Mouse (Mus musculus) retina, postnatal 7 days (tissue): ENCODE results near the gene Fance.
"Not testable (repeated sequence)": the region's sequence is repeated elsewhere in the genome, so short reads cannot be mapped to it uniquely, and the experiment has no call there.

Experiments
- DNase-seq: peaks from one replicate; pipeline ENCODE4 v3.0.0-alpha.2; 2012; ENCODE audit warnings: low read depth, low spot score

Fance gene

DNA sequence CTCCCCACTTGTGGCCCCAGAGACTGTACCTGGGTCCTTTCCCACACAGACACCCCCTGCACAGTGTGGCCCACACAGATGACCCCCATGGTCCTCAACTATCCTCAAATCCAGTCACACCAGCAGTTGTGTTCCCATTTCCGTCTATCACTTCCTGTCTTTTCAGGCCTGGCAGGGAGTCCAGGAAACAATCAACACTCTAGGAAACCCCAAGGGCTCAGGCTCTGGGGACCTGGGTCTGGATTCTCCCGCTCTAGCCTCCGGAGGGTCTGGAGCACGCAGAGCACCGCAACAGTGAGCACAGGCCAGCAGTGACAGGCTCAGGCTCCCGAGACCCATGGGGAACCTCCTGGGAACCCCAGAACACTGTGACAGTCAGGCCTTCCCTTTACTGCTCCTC is 34.9 kb downstream of the Fance start:
- no peak for DNase-seq

GRCm38 (mm10) chr17:28349264-28349880 is 36.1 kb downstream of the Fance start:
- DNase-seq, result no peak

DNA sequence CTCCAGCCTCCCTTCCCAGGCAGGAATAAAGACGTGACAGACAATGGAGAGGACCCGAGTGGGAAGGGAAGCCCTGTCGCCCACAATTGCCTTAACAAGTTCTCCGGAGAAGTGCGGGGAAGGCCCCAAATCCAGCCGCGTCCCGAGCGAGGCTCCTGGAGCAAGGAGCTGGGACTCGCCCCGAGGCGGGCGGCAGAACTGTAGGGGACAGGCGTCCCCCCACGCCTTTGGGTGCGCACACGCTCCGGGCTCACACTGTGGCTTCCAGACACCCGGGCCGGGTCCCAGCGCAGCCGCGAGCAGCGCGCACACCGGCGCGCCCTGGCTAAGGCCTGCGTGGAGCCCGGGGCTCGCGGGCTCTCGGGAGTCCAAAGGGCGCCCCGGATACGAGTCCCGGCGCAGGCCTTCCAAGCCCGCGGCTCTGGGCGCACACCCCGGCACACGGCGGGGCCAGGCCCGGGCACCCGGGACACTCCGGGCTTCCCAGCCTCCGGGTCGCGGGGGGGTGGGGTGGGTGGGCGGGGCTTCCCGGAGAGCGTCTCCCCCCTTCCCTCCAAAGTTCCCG is 36.7 kb downstream of the Fance start:
- no peak for DNase-seq

DNA sequence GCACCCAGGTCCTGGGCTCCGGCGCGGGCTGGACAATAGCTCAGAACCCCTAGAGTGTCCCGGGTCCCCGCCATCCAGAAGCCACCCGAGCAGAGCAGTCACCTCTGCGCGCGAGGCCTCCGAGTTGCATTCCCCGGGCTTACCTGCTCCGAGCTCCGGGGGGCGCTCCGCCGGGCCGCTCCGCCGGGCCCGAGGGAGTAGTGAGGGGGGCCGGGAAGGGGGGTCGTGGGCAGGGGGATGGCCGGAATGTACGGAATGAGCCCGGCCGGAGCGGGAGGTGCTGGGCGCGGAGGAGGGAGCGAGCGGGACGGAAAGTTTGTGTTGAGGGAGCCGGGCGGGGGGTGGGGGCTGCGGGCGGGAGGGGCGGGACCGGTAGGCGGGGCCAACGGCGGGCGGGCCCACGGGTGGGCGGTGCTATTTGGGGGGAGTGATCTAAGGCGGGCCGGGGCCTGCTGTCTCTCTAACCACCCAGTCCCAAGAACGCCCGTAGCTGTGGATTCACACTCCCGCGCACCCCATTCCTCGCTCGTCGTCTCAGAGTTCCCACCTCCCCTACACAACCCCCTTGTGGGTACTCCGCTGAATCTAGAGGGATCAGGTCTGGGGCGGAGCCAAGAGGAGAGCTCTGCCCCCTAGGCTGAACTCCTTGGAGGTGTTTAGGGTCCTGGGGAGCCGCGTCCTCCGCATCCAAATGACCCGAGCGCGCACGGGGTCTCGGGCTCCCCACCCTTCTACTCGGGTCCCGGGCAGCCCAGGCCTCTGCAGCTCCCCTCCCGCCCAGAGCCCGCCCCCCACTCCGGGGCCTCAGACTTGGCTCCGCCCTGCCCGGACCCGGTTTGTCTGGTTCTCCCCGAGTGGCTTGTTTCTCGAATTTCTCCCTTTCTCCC is 37.4 kb downstream of the Fance start, which contains the start of gene Tead3:
Gene Tead3, minus strand, starts transcription at position 352 of the 887 bp plus-strand sequence.
- peak; percentile 60 for DNase-seq

- DNase-seq, result no peak
Observed at GRCm38 (mm10) chr17:28351353-28351890, 38.1 kb downstream of the Fance start.

- no peak for DNase-seq
Observed at GRCm38 (mm10) chr17:28352018-28352417, 38.7 kb downstream of the Fance start.

- no peak for DNase-seq
Observed at GRCm38 (mm10) chr17:28355871-28356270, 42.6 kb downstream of the Fance start.

DNA sequence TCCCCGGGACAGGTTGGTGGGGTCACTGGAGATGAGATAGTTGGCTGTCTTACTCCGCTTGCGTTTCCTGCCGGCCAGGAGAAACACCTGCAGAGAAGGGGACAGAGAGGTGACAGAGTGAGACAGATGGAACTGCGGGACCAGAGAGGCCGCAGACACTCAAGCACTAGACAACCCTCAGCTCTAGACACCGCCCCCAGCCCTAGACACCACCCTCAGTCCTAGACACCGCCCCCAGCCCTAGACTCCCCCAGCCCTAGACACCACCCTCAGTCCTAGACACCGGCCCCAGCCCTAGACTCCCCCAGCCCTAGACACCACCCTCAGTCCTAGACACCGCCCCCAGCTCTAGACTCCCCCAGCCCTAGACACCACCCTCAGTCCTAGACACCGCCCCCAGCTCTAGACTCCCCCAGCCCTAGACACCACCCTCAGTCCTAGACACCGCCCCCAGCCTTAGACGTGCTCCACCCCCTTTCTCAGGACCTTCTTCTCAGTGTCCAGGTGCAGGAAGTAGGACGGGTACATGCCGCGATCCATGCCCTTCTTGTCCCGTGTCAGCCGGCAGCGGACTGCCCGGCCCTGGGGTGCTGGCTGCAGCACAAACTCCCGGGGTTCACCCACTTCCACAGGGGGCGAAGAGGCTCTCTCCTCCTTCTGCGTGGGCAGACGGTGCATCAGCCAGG is 45.4 kb downstream of the Fance start:
- DNase-seq, result not testable (repeated sequence)

DNA sequence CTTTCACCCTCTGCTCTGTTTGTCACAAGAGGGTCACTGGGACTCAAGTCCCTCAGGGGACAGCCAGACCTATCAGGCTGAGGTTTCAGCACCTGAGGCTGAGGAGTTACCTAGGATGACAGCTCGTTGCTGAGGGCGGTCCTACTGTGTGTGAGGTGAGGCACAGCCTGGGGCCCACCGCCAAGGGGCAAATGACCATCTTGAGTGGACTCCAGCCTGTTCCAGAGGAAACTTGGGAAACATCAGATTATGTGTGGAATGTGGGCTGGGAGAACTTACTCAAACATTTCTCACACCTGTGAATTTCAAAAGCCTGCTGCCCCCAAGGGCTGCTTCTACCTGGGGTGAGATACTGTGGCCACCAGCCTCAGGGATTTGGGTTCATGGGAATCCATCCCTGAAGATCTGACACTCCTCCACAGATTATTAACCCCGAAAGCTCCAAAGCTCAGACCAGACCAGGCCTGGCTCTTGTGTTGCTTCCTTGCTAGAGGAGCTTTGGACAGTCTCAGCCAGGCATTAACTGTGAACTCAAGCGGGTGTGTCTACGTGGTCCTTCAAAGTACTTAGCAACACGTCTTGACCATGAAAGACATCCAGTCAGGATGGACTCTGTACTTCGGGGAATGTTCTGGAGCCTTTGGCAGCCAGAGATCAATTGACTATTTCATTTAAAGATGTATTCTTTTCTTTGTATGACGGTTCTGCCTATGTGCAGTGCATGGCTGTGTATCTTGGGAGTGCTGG is 47.4 kb downstream of the Fance start:
- no peak for DNase-seq

DNA sequence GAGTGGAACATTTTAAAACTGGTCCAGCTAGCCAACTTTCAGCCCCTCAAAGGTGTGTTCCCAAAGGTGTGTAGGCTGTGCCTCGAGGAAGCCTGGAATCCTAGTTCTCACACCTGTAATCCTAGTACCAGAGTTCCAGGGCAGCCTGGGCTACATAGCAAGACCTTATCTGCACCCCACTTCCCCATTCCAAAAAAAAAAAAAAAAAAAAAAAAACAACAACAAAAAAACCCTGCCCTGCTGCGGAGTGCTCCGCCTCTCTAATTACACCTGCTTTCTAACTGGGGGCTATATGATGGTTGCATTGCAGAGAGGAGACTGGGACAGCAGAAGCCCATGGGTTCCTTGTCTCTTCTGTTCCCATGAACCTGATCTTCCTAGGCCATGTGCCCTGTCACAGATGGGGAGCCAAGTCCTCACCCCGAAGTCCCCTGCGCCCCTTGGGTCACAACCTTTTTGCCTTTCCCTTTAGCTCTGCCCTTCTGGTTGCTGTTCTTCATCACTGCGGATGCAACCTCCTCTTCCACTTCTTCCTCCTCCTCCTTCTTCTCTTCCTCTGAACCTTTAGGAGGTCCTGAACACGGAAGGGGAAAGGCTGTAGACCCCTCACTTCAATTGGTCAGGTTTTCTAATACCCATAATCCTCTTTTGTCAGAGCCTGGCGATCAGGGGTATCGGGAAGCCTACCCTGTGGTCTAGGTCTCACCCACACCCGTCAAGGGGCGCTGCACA is 48.8 kb downstream of the Fance start:
- DNase-seq, result no peak

GRCm38 (mm10) chr17:28362653-28363292 is 49.5 kb downstream of the Fance start:
- no peak for DNase-seq

DNA sequence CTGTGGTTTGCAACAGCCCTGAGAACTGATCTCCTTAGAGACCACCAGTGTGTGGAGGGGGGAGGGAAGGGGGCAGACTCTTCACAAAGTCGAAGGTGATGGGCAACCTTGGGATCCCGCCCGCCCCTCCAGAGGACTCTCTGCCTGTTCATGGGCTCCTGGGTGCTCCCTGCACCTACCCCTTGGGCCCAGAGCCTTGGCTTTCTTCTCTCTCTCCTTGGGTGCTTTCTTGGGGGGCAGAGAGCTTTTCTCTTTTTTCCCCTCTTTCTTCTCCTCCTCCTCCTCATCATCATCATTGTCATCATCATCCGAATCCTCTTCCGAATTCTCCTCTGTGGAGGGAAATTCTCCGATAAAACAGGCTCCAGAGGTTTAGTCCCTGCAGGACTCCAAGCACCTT is 50.2 kb downstream of the Fance start:
- DNase-seq, result no peak

DNA sequence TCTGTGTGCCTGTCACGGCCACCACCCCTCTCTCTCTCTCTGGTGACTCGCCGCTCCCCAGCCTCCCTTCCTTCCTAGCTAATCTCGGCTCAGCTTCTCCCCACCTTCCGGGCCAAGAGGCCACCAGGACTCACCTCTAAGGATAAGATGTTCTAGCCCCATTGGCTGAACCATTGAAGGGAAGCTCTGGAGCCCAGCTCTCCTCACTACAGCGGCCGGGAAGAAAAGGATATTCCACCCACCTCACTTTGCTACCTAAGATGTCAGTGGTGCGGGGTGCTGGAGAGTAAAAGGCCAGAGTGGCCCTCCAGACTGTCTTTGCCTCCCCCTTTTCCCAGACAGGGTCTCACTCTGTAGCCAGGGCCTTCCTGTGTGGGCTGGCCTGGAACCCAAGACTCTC is 51.8 kb downstream of the Fance start, which contains the start of gene Tulp1:
Gene Tulp1, minus strand, starts transcription at position 101 of the 400 bp plus-strand sequence.
- no peak for DNase-seq

DNA sequence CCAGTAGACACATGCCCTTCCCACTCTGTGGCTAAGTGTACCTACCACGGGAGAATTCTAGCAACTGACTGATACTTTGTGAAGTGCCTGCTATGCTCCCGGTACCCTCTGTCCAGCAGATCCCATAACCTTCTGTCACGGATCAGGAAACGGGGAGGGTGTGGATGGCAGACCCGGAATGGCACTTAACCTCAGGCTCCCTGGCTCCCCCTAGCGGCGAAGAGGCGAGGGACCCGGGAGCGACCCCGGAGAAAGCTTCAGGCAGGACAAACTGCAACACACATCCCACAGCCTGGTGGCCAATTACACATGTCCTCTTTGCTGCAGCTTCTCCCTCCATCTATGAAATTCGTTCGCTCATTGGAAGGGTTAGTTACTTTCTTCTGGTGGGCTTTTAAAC is 55.1 kb downstream of the Fance start:
- peak; percentile 74 for DNase-seq

DNA sequence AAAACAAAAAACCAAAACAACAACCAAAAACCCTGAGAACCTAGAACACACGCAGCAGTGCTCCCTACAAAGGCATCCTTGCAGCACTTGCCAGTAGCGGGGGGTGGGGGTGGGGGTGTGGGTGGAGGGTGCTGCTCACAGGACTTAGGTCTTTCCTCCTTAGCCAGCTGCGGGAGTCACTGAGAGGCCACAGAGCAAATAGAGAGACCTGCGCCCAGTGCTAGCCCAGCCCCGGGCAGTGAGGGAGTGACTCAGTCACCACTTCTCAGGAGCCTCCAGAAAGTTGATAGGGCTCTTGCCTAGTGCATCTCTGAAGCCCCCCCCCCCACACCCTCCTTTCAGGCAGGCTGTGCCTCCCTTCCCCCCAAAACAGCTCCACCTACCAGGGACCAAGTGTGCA is 55.7 kb downstream of the Fance start:
- no peak for DNase-seq

GRCm38 (mm10) chr17:28371286-28371685 is 58.0 kb downstream of the Fance start:
- DNase-seq, result no peak

DNA sequence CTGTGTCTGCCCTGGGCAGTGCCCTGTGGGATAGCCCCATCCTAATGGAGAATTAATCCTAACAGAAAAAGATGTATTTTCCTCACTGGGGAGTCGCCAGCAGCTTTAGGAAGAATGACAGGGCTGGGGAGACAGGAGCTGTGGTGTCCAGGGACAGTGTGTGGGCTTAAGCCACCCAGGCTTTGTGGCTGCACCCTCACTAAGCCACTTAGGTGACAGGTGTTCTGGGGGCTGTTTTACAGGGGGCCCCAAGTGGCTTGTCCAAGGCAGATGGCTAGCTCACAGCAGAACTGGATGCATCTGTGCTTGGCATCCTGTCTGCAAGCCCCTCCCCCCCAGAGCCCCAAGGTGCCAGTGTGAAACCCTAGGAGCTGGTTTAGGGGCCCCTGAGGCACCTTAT is 58.6 kb downstream of the Fance start:
- DNase-seq, result peak; percentile 68

GRCm38 (mm10) chr17:28373821-28374220 is 60.5 kb downstream of the Fance start:
- DNase-seq, result no peak

- DNase-seq, result no peak
Observed at GRCm38 (mm10) chr17:28374494-28374893, 61.2 kb downstream of the Fance start.

- DNase-seq, result no peak
Observed at GRCm38 (mm10) chr17:28375592-28376061, 62.3 kb downstream of the Fance start.
